Mouse (Mus musculus): ENCODE data around the gene Pld1. TPM values are rescaled to one million over a fixed set of nuclear protein-coding genes. Genes with fewer than 3 reads are reported as not detected.

Gene Pld1
- polyA plus RNA-seq, 1 experiment from 2014 or later = 8.9 TPM

GRCm38 (mm10) chr3:28079211-28079610, 140.7 kb downstream of the Pld1 start:
- Histone ChIP-seq H3K27ac (no peak overlapping the region), H3K4me1 (no peaks in the 10 kb centered on the region), H3K9me3 (no peaks in the 10 kb centered on the region), H3K4me2 (no peak overlapping the region), H3K9ac (no peak overlapping the region), H3K27me3 (no peaks in the 10 kb centered on the region), H3K4me3 (no peak overlapping the region), H3K36me3 (peaks cover 7% of the 10 kb centered on the region; the same call in 1 of the 2 replicates)
- ATAC-seq (ENCODE audit: insufficient number of reproducible peaks, low FRiP score, low TSS enrichment, low read depth) = no peak
- WGBS = 87% methylated on average over 3 of the region's 3 CpGs

GRCm38 (mm10) chr3:28080116-28080515, 141.6 kb downstream of the Pld1 start:
- Histone ChIP-seq H3K27ac (no peak overlapping the region), H3K4me2 (no peak overlapping the region), H3K36me3 (peaks cover 7% of the 10 kb centered on the region; the same call in 1 of the 2 replicates), H3K9me3 (no peaks in the 10 kb centered on the region), H3K27me3 (no peaks in the 10 kb centered on the region), H3K9ac (no peak overlapping the region), H3K4me1 (no peaks in the 10 kb centered on the region), H3K4me3 (no peak overlapping the region)
- WGBS = 77% methylated on average over 1 of the region's 1 CpGs
- ATAC-seq (ENCODE audit: insufficient number of reproducible peaks, low FRiP score, low TSS enrichment, low read depth) = no peak

GRCm38 (mm10) chr3:28081012-28081411, 142.5 kb downstream of the Pld1 start:
- Histone ChIP-seq H3K4me3 (no peak overlapping the region), H3K36me3 (peaks cover 7% of the 10 kb centered on the region; the same call in 1 of the 2 replicates), H3K27me3 (no peaks in the 10 kb centered on the region), H3K9ac (no peak overlapping the region), H3K4me2 (no peak overlapping the region), H3K27ac (no peak overlapping the region), H3K4me1 (no peaks in the 10 kb centered on the region), H3K9me3 (no peaks in the 10 kb centered on the region)
- no peak for ATAC-seq (ENCODE audit: insufficient number of reproducible peaks, low FRiP score, low TSS enrichment, low read depth)
- WGBS = 75% methylated on average over 6 of the region's 6 CpGs

- no peak overlapping the region for H3K4me2 ChIP-seq
- no peak overlapping the region for H3K4me3 ChIP-seq
- no peaks in the 10 kb centered on the region for H3K4me1 ChIP-seq
- H3K27ac ChIP-seq = no peak overlapping the region
- 66% methylated on average over 3 of the region's 3 CpGs for WGBS
- no peaks in the 10 kb centered on the region for H3K36me3 ChIP-seq
- no peaks in the 10 kb centered on the region for H3K27me3 ChIP-seq
- no peak overlapping the region for H3K9ac ChIP-seq
- no peak for ATAC-seq (ENCODE audit: insufficient number of reproducible peaks, low FRiP score, low TSS enrichment, low read depth)
- H3K9me3 ChIP-seq = no peaks in the 10 kb centered on the region
Measured at GRCm38 (mm10) chr3:28083218-28083617, 144.7 kb downstream of the Pld1 start.

- Histone ChIP-seq H3K9ac (no peak overlapping the region), H3K27ac (no peak overlapping the region), H3K4me3 (no peak overlapping the region), H3K4me1 (no peaks in the 10 kb centered on the region), H3K4me2 (no peak overlapping the region), H3K9me3 (no peaks in the 10 kb centered on the region), H3K36me3 (no peaks in the 10 kb centered on the region; the same call in 1 of the 2 replicates), H3K27me3 (no peaks in the 10 kb centered on the region)
- 41% methylated on average over 2 of the region's 2 CpGs for WGBS
- no peak for ATAC-seq (ENCODE audit: insufficient number of reproducible peaks, low FRiP score, low TSS enrichment, low read depth)
Measured at GRCm38 (mm10) chr3:28084281-28084680, 145.8 kb downstream of the Pld1 start.

- H3K27ac ChIP-seq = no peak overlapping the region
- no peak for ATAC-seq (ENCODE audit: insufficient number of reproducible peaks, low FRiP score, low TSS enrichment, low read depth)
- H3K9ac ChIP-seq = no peak overlapping the region
- H3K4me3 ChIP-seq = no peak overlapping the region
- WGBS = 55% methylated on average over 1 of the region's 1 CpGs
- H3K4me2 ChIP-seq = no peak overlapping the region
- H3K4me1 ChIP-seq = no peaks in the 10 kb centered on the region
- no peaks in the 10 kb centered on the region; the same call in 1 of the 2 replicates for H3K36me3 ChIP-seq
- H3K27me3 ChIP-seq = no peaks in the 10 kb centered on the region
- no peaks in the 10 kb centered on the region for H3K9me3 ChIP-seq
Measured at GRCm38 (mm10) chr3:28091296-28091695, 152.8 kb downstream of the Pld1 start.

- no peaks in the 10 kb centered on the region; the same call in 1 of the 2 replicates for H3K36me3 ChIP-seq
- no peak overlapping the region for H3K4me3 ChIP-seq
- H3K9me3 ChIP-seq = no peaks in the 10 kb centered on the region
- WGBS = 73% methylated on average over 2 of the region's 2 CpGs
- no peaks in the 10 kb centered on the region for H3K4me1 ChIP-seq
- no peak overlapping the region for H3K4me2 ChIP-seq
- no peaks in the 10 kb centered on the region for H3K27me3 ChIP-seq
- no peak overlapping the region for H3K27ac ChIP-seq
- no peak for ATAC-seq (ENCODE audit: insufficient number of reproducible peaks, low FRiP score, low TSS enrichment, low read depth)
- H3K9ac ChIP-seq = no peak overlapping the region
Measured at GRCm38 (mm10) chr3:28091741-28092140, 153.2 kb downstream of the Pld1 start.

GRCm38 (mm10) chr3:28093684-28094302, 155.3 kb downstream of the Pld1 start:
- no peaks in the 10 kb centered on the region for H3K4me1 ChIP-seq
- no peak overlapping the region for H3K9ac ChIP-seq
- no peak overlapping the region for H3K4me3 ChIP-seq
- H3K36me3 ChIP-seq = peaks cover 3% of the 10 kb centered on the region; the same call in 1 of the 2 replicates
- no peak for ATAC-seq (ENCODE audit: insufficient number of reproducible peaks, low FRiP score, low TSS enrichment, low read depth)
- no peaks in the 10 kb centered on the region for H3K27me3 ChIP-seq
- H3K27ac ChIP-seq = no peak overlapping the region
- H3K9me3 ChIP-seq = no peaks in the 10 kb centered on the region
- H3K4me2 ChIP-seq = no peak overlapping the region
- WGBS = 74% methylated on average over 9 of the region's 9 CpGs

GRCm38 (mm10) chr3:28095451-28095850, 157.0 kb downstream of the Pld1 start:
- 95% methylated on average over 9 of the region's 9 CpGs for WGBS
- Histone ChIP-seq H3K4me2 (no peak overlapping the region), H3K27me3 (no peaks in the 10 kb centered on the region), H3K36me3 (peaks cover 3% of the 10 kb centered on the region; the same call in 1 of the 2 replicates), H3K4me3 (no peak overlapping the region), H3K9ac (no peak overlapping the region), H3K27ac (no peak overlapping the region), H3K4me1 (no peaks in the 10 kb centered on the region), H3K9me3 (no peaks in the 10 kb centered on the region)
- no peak for ATAC-seq (ENCODE audit: insufficient number of reproducible peaks, low FRiP score, low TSS enrichment, low read depth)

- ATAC-seq (ENCODE audit: insufficient number of reproducible peaks, low FRiP score, low TSS enrichment, low read depth) = no peak
- H3K4me1 ChIP-seq = no peaks in the 10 kb centered on the region
- H3K9me3 ChIP-seq = no peaks in the 10 kb centered on the region
- H3K9ac ChIP-seq = no peak overlapping the region
- no peak overlapping the region for H3K27ac ChIP-seq
- no peak overlapping the region for H3K4me2 ChIP-seq
- no peaks in the 10 kb centered on the region for H3K27me3 ChIP-seq
- no peak overlapping the region for H3K4me3 ChIP-seq
- H3K36me3 ChIP-seq = peaks cover 3% of the 10 kb centered on the region; the same call in 1 of the 2 replicates
- WGBS = 87% methylated on average over 7 of the region's 9 CpGs
Measured at GRCm38 (mm10) chr3:28099175-28099574, 160.7 kb downstream of the Pld1 start.

GRCm38 (mm10) chr3:28104992-28105391, 166.5 kb downstream of the Pld1 start:
- H3K4me3 ChIP-seq = no peak overlapping the region
- no peaks in the 10 kb centered on the region for H3K36me3 ChIP-seq
- 0 out of 2 replicates have a peak, but pooled peaks cover 4% of the 10 kb centered on the region for H3K4me1 ChIP-seq
- H3K27me3 ChIP-seq = no peaks in the 10 kb centered on the region
- 58% methylated on average over 1 of the region's 1 CpGs for WGBS
- no peak overlapping the region for H3K9ac ChIP-seq
- no peak overlapping the region for H3K27ac ChIP-seq
- no peak for ATAC-seq (ENCODE audit: insufficient number of reproducible peaks, low FRiP score, low TSS enrichment, low read depth)
- no peak overlapping the region for H3K4me2 ChIP-seq
- no peaks in the 10 kb centered on the region for H3K9me3 ChIP-seq

GRCm38 (mm10) chr3:28107446-28108004, 169.0 kb downstream of the Pld1 start:
- no peaks in the 10 kb centered on the region for H3K27me3 ChIP-seq
- H3K4me3 ChIP-seq = no peak overlapping the region
- no peaks in the 10 kb centered on the region for H3K36me3 ChIP-seq
- no peak overlapping the region for H3K9ac ChIP-seq
- 43% methylated on average over 6 of the region's 6 CpGs for WGBS
- H3K27ac ChIP-seq = no peak overlapping the region
- no peak for ATAC-seq (ENCODE audit: insufficient number of reproducible peaks, low FRiP score, low TSS enrichment, low read depth)
- H3K9me3 ChIP-seq = no peaks in the 10 kb centered on the region
- 0 out of 2 replicates have a peak, but pooled peaks cover 4% of the 10 kb centered on the region for H3K4me1 ChIP-seq
- H3K4me2 ChIP-seq = no peak overlapping the region

All from limb, embryonic 15.5 days (tissue).